Mouse (Mus musculus) myocyte (in vitro differentiated cells): ENCODE data around the gene Nphp3. TPM values are rescaled to one million over a fixed set of nuclear protein-coding genes. Genes with fewer than 3 reads are reported as not detected.

ENCODE experiments used
- H3K27me3 ChIP-seq: one replicate; pipeline ENCODE4 v1.6.1; 2011; ENCODE audit not compliant: control insufficient read depth, insufficient read depth, insufficient read length
- H3K36me3 ChIP-seq: one replicate; pipeline ENCODE4 v1.6.1; 2011; ENCODE audit not compliant: control insufficient read depth, insufficient read depth
- H3K4me2 ChIP-seq: one replicate; pipeline ENCODE4 v1.6.1; 2011; ENCODE audit warnings: low read depth, control low read depth
- H3K4me3 ChIP-seq: one replicate; pipeline ENCODE4 v1.5.1; 2011; ENCODE audit warnings: mild to moderate bottlenecking, control low read depth, moderate library complexity
- H3K79me2 ChIP-seq: one replicate; pipeline ENCODE4 v1.6.1; 2011; ENCODE audit not compliant: control insufficient read depth, insufficient read depth
- H3ac ChIP-seq: one replicate; pipeline ENCODE4 v1.6.1; 2011; ENCODE audit not compliant: control insufficient read depth, insufficient read length
- CEBPB ChIP-seq: IDR thresholded peaks from 2 replicates; pipeline ENCODE4 v1.6.1; 2011; ENCODE audit warnings: mild to moderate bottlenecking, moderate library complexity; ENCODE audit not compliant: poor library complexity, insufficient read depth, severe bottlenecking
- E2F4 ChIP-seq: IDR thresholded peaks from one replicate; pipeline ENCODE4 v1.6.1; 2011; ENCODE audit warnings: mild to moderate bottlenecking, control low read depth, moderate library complexity; ENCODE audit not compliant: insufficient read depth
- MAX ChIP-seq: IDR thresholded peaks from one replicate; pipeline ENCODE4 v1.6.1; 2011; ENCODE audit warnings: low read depth, mild to moderate bottlenecking, control low read depth
- MYOD1 ChIP-seq, 3 experiments: IDR thresholded peaks; one replicate each; pipeline ENCODE4 v1.6.1; 2011; ENCODE audit warnings: control low read depth in 2 of 3, low read depth in 2 of 3, mild to moderate bottlenecking in 2 of 3, moderate library complexity in 1 of 3; ENCODE audit not compliant: insufficient read length in 2 of 3, control insufficient read depth in 1 of 3
- MYOG ChIP-seq, 3 experiments: IDR thresholded peaks; one replicate each; pipeline ENCODE4 v1.6.1; 2011; ENCODE audit warnings: control low read depth in 2 of 3, low read depth in 2 of 3, mild to moderate bottlenecking in 2 of 3; ENCODE audit not compliant: insufficient read length in 2 of 3, control insufficient read depth in 1 of 3, insufficient read depth in 1 of 3
- POLR2A ChIP-seq: IDR thresholded peaks from one replicate; pipeline ENCODE4 v1.6.1; 2011; ENCODE audit warnings: low read depth, mild to moderate bottlenecking, control low read depth, moderate library complexity; ENCODE audit not compliant: insufficient read length
- POLR2AphosphoS2 ChIP-seq: IDR thresholded peaks from one replicate; pipeline ENCODE4 v1.6.1; 2011; ENCODE audit warnings: low read depth, control low read depth; ENCODE audit not compliant: insufficient read length
- REST ChIP-seq: IDR thresholded peaks from one replicate; pipeline ENCODE4 v1.6.1; 2011; ENCODE audit warnings: mild to moderate bottlenecking, control low read depth, moderate library complexity; ENCODE audit not compliant: insufficient read depth, insufficient read length
- SRF ChIP-seq: IDR thresholded peaks from one replicate; pipeline ENCODE4 v1.6.1; 2011; ENCODE audit warnings: low read depth; ENCODE audit not compliant: control insufficient read depth, insufficient read length
- TCF12 ChIP-seq: IDR thresholded peaks from one replicate; pipeline ENCODE4 v1.6.1; 2011; ENCODE audit warnings: mild to moderate bottlenecking, control low read depth; ENCODE audit not compliant: poor library complexity, insufficient read depth, severe bottlenecking
- TCF3 ChIP-seq: IDR thresholded peaks from one replicate; pipeline ENCODE4 v1.6.1; 2011; ENCODE audit warnings: low read depth, control low read depth; ENCODE audit not compliant: insufficient read length
- USF1 ChIP-seq: IDR thresholded peaks from one replicate; pipeline ENCODE4 v1.6.1; 2011; ENCODE audit warnings: low read depth, mild to moderate bottlenecking, control low read depth, moderate library complexity
- polyA plus RNA-seq: library from polyadenylated mRNA; unstranded; fragments of >200 nt; fragmentation: generic; extraction: Trizol; gene quantifications from one replicate; pipeline ENCODE4 v1.2.1, GENCODE M21; 2012; ENCODE audit warnings: missing spikeins

The Nphp3 gene
- polyA plus RNA-seq, 1 experiment = 1.1 TPM

DNA sequence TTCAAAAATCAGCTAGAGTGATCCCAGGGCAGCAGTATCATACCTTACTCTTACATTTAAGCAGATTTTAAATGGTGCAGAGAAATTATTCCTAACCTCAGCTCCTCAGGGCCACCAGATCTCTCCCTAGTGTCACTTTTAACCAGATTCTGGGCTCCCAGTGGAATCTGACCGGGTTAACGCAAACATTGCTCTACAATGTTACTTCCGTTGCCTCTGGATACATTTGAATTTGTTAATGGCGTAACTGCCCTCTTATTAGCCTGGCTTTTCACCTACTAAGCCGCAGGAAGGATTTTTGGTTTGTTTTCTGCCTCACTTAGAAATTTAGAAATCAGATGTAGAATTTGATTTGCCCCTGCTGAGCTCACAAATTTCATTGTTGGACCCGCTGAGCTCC is 32.4 kb downstream of the Nphp3 start:
- Histone ChIP-seq H3K27me3 (no peaks in the 10 kb centered on the region), H3K79me2 (no peaks in the 10 kb centered on the region), H3K4me2 (no peak overlapping the region), H3K36me3 (no peaks in the 10 kb centered on the region), H3K4me3 (no peak overlapping the region), H3ac (no peak overlapping the region)
- no peak for TF ChIP-seq MYOD1 (IDR thresholded peaks at IDR 0.05; ENCODE audit: control insufficient read depth in 1 of 3, insufficient read length in 2 of 3, low read depth in 2 of 3)

DNA sequence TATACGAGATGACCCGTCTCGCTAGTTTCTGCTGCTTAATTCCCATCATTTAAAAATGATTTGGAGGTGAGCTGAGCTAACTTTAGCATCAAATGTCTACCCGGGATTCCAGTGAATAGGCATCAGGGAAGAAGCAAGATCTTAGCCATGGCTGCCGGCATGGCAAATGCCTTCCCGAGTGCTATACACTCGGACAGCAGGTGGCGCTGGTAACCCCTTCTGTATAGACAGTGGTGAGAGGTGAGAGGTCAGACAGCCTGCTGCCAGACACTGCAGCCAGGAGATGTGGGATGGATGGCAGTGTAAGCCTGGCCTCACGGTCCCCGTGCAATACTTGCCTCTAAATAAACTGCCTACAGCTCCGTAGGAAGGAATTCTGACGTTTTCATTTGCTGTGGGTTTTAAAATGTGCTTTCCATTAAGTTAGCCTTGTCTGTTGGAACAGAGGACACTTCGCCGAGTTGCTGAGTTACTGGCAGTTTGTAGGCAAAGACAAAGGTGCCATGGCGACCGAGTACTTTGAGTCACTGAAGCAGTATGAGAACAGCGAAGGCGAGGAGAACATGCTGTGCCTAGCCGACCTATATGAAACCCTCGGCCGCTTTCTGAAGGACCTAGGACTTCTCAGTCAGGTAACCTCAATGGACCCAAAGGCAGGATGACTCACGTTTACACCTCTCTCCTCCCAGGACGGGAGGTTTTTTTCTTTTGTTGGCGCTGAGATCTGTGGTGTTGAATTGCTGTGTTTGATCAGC is 33.1 kb downstream of the Nphp3 start:
- Histone ChIP-seq H3K4me3 (no peak overlapping the region), H3K36me3 (no peaks in the 10 kb centered on the region), H3K79me2 (no peaks in the 10 kb centered on the region), H3K4me2 (no peak overlapping the region), H3K27me3 (no peaks in the 10 kb centered on the region), H3ac (no peak overlapping the region)
- TF ChIP-seq CEBPB (no peak), USF1 (no peak), MAX (no peak), SRF (no peak), MYOD1 (IDR thresholded peaks at IDR 0.05; ENCODE audit: control insufficient read depth in 1 of 3, insufficient read length in 2 of 3, low read depth in 2 of 3) (no peak), MYOG (IDR thresholded peaks at IDR 0.05; ENCODE audit: control insufficient read depth in 1 of 3, insufficient read depth in 1 of 3, insufficient read length in 2 of 3, low read depth in 2 of 3) (no peak), POLR2AphosphoS2 (no peak), REST (no peak), E2F4 (no peak), TCF12 (no peak), TCF3 (no peak), POLR2A (no peak)

DNA sequence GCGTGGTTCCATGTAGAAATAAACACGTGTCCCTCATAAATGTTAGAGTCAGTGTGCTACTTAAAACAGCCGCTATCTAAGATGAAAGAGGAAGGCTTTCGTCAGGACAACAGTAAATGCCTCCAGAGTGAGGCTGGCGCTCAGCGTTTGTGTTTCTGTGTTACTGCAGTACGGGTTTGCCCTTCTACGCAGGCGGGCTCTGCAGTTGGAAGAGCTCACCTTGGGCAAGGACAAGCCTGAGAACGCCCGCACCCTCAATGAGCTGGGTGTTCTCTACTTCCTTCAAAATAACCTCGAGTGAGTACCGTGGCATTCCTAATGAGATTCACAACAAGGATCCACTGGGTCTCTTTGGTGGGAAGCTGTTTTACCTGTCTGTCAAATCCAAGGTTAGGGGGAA is 35.9 kb downstream of the Nphp3 start:
- no peaks in the 10 kb centered on the region for H3K27me3 ChIP-seq
- no peaks in the 10 kb centered on the region for H3K79me2 ChIP-seq
- no peak overlapping the region for H3K4me2 ChIP-seq
- H3K4me3 ChIP-seq = no peak overlapping the region
- TF ChIP-seq REST (no peak), MYOD1 (IDR thresholded peaks at IDR 0.05; ENCODE audit: control insufficient read depth in 1 of 3, insufficient read length in 2 of 3, low read depth in 2 of 3) (no peak), MYOG (IDR thresholded peaks at IDR 0.05; ENCODE audit: control insufficient read depth in 1 of 3, insufficient read depth in 1 of 3, insufficient read length in 2 of 3, low read depth in 2 of 3) (no peak), CEBPB (no peak)
- no peak overlapping the region for H3ac ChIP-seq
- H3K36me3 ChIP-seq = no peaks in the 10 kb centered on the region

DNA sequence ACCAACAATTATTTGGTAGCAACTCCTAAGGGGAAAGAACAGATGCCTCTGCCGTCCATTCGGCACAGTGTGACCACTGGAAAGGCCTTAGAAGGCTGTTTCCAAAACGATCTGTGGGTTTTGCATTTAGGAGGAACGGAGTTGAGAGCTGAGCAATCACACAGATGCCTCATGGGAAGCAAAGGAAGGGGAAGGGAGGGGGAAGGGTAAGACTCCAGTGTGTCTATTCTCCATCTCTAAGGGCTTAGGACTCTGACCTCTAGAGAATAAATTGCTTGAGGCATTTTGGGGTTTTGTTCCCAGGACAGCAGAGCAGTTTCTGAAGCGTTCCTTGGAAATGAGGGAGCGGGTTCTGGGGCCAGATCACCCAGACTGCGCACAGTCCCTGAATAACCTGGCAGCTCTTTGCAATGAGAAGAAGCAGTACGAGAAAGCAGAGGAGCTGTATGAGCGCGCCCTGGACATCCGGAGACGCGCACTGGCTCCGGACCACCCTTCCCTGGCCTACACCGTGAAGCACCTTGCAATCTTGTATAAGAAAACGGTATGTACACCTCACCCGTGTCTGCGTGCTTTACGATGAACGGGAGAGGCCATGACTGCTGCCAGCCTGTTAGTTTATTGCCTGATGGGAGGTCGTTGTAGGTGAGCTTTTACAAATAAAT is 36.8 kb downstream of the Nphp3 start:
- TF ChIP-seq REST (no peak), CEBPB (no peak), MYOG (IDR thresholded peaks at IDR 0.05; ENCODE audit: control insufficient read depth in 1 of 3, insufficient read depth in 1 of 3, insufficient read length in 2 of 3, low read depth in 2 of 3) (no peak), SRF (no peak), E2F4 (no peak), USF1 (no peak), MAX (no peak)
- Histone ChIP-seq H3K4me2 (no peak overlapping the region), H3K79me2 (no peaks in the 10 kb centered on the region), H3ac (no peak overlapping the region), H3K27me3 (no peaks in the 10 kb centered on the region), H3K4me3 (no peak overlapping the region), H3K36me3 (no peaks in the 10 kb centered on the region)

DNA sequence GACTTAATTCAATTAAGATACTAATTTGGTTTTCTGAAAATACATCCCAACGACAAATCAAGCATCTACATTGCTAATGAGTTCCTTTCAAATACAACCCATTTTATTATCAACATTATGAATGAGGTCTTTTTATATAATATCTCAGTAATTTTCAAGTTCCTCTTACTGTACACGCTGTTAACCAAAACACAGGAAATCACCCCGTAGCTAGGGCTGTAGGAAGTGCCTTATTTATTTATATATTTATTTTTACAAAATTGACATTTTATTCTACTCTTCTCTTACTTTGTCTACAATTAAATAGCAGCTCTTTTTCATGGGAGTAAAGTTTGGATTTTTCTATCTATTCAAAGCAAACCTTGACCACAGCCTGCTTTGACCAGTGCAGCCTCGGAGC is 37.4 kb downstream of the Nphp3 start:
- Histone ChIP-seq H3K79me2 (no peaks in the 10 kb centered on the region), H3K27me3 (no peaks in the 10 kb centered on the region), H3K4me2 (no peak overlapping the region), H3ac (no peak overlapping the region), H3K36me3 (no peaks in the 10 kb centered on the region), H3K4me3 (no peak overlapping the region)
- TF ChIP-seq MYOG (IDR thresholded peaks at IDR 0.05; ENCODE audit: control insufficient read depth in 1 of 3, insufficient read depth in 1 of 3, insufficient read length in 2 of 3, low read depth in 2 of 3) = no peak
- TF ChIP-seq POLR2AphosphoS2 = no peak
- TF ChIP-seq SRF = no peak
- TF ChIP-seq POLR2A = no peak
- no peak for TF ChIP-seq TCF12
- TF ChIP-seq TCF3 = no peak
- TF ChIP-seq MYOD1 (IDR thresholded peaks at IDR 0.05; ENCODE audit: control insufficient read depth in 1 of 3, insufficient read length in 2 of 3, low read depth in 2 of 3) = no peak
- TF ChIP-seq USF1 = no peak
- TF ChIP-seq MAX = no peak
- no peak for TF ChIP-seq REST
- no peak for TF ChIP-seq E2F4
- TF ChIP-seq CEBPB = no peak
